Mouse (Mus musculus) lung, adult 10 weeks (tissue): ENCODE measurements around the gene Fbxw10. TPM values are rescaled to one million over a fixed set of nuclear protein-coding genes. Genes with fewer than 3 reads are reported as not detected.

ENCODE experiments used
- polyA plus RNA-seq: library from polyadenylated mRNA; stranded (reverse); fragments of 350-450 nt; fragmentation: Illumina TruSeq; extraction: RNeasy Lipid Tissue Mini Kit (QIAGEN cat#74804); gene quantifications from one replicate; pipeline ENCODE4 v1.2.3, GENCODE M21; 2014; ENCODE audit warnings: low read depth, low replicate concordance; ENCODE audit not compliant: insufficient read depth

Gene Fbxw10
- 0.24 TPM for polyA plus RNA-seq

GRCm38 (mm10) chr11:62846961-62847654 is at the start of gene Fbxw10:
Gene Fbxw10 (plus strand): TSS chr11:62847069.

GRCm38 (mm10) chr11:62820059-62820541 is 26.8 kb upstream of the Fbxw10 start, which contains the start of gene Trim16:
Gene Trim16 (plus strand): TSS chr11:62820231.

DNA sequence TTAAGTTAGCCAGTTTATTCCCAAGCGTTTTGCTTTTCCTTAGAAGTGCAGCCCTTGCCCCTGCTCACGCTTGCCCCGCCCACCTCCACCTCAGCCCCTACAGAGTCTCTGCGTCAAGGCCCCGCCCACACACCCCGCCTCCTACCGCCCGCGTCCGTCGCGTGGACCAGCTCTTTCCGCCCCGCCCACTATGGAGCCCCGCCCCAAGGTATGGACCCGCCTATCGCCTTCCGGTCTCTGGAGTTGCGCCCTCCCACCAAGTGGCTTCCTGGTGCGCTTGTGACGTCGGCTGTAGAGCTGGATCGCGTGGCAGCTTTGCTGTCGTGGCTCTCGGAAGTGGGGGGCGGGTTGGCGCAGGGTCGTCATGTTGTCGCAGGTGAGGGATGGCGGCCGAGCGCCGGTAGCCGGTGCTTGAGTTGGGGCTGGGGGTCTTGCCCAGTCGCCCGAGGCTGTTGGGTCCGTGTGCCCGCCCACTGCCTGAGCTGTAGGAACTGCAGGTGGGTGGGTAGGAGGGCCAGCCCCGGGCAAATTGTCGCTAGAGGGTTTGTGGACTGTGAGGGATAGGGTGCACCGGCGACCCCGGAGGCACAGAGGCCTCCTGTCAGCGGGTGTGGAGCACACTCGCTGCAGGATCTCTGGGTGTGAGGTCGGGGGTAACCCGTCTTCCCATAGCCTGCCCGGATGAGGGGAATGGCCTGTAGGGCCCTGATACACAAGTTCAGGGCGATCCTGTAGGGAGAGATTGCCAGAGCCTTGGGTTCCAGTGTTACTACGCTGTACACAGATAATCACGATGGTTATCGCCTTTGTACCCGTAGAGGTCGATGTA is 32.6 kb downstream of the Fbxw10 start, which contains the start of gene Tvp23b:
Gene Tvp23b, plus strand, starts transcription at position 236 of the 829 bp plus-strand sequence.

Other genes with a start within 250 kb of the Fbxw10 start
- 9.8 TPM for gene Lrrc75a, start 198.5 kb upstream of the Fbxw10 start, polyA plus RNA-seq
- 14.8 TPM for gene Mmgt2, start 198.4 kb upstream of the Fbxw10 start, polyA plus RNA-seq
- 2.5 TPM for gene Zfp287, start 115.2 kb upstream of the Fbxw10 start, polyA plus RNA-seq
- not detected for gene Gm10428, start 94.0 kb upstream of the Fbxw10 start, polyA plus RNA-seq
- gene Zfp286, start 57.6 kb upstream of the Fbxw10 start, polyA plus RNA-seq = 1.1 TPM
- 25.8 TPM for gene Trim16, start 26.8 kb upstream of the Fbxw10 start, polyA plus RNA-seq
- gene Tvp23b, start 32.4 kb downstream of the Fbxw10 start, polyA plus RNA-seq = 45.2 TPM
- not detected for gene Cdrt4, start 104.1 kb downstream of the Fbxw10 start, polyA plus RNA-seq
- 0.79 TPM for gene Tekt3, start 214.6 kb downstream of the Fbxw10 start, polyA plus RNA-seq